Mouse (Mus musculus) embryonic fibroblast, embryonic 13.5 days (primary cell): Measurements from ENCODE around the gene Ier3. TPM values are rescaled to one million over a fixed set of nuclear protein-coding genes. Genes with fewer than 3 reads are reported as not detected.
"Not testable (repeated sequence)": the region's sequence is repeated elsewhere in the genome, so short reads cannot be mapped to it uniquely, and the experiment has no call there.

ENCODE experiments used
- H3K27ac ChIP-seq: 2 replicates; pipeline ENCODE4 v1.5.1; 2012; ENCODE audit warnings: low read length, control low read depth, inconsistent platforms; ENCODE audit not compliant: insufficient read depth
- H3K4me1 ChIP-seq: 2 replicates; pipeline ENCODE4 v1.6.1; 2011; ENCODE audit warnings: low read length; ENCODE audit not compliant: control insufficient read depth, insufficient read depth
- H3K4me3 ChIP-seq: 2 replicates; pipeline ENCODE4 v1.5.1; 2011; ENCODE audit warnings: mild to moderate bottlenecking, control low read depth, low read length; ENCODE audit not compliant: insufficient read depth
- CTCF ChIP-seq: IDR thresholded peaks from 2 replicates; pipeline ENCODE4 v1.5.1; 2011; ENCODE audit warnings: mild to moderate bottlenecking, control low read depth, low read length, moderate library complexity, borderline replicate concordance; ENCODE audit not compliant: insufficient read depth
- POLR2A ChIP-seq: IDR thresholded peaks from 2 replicates; pipeline ENCODE4 v1.6.1; 2011; ENCODE audit warnings: low read depth, mild to moderate bottlenecking, control low read depth, low read length, moderate library complexity
- polyA plus RNA-seq: library from polyadenylated mRNA; stranded (reverse); fragments of >200 nt; gene quantifications from 2 replicates; pipeline ENCODE4 v1.2.4, GENCODE M21; 2011; ENCODE audit warnings: low read depth; ENCODE audit not compliant: missing spikeins, insufficient read length

The Ier3 gene
- polyA plus RNA-seq, 1 experiment, result 82.6 TPM

DNA sequence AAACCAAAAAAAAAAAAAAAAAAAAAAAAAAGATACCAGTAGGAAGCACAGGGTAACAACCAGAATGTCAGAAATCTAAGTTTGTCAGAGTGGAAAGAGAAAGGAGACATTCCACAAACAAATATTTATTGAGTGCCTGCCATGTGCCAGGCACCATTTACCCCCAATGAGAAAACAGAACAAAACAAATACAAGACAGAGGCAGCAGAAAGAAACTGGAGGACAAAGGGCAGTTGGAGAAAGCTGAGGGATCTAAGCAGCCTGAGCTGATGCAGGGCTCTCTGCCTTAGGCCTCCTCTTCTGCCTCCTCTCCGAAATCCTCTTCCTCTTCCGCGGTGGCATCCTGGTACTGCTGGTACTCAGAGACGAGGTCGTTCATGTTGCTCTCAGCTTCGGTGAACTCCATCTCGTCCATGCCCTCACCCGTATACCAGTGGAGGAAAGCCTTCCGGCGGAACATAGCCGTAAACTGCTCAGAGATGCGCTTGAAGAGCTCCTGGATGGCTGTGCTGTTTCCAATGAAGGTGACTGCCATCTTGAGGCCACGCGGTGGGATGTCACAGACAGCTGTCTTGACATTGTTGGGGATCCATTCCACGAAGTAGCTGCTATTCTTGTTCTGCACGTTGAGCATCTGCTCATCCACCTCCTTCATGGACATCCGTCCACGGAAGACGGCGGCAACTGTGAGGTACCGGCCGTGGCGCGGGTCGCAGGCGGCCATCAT lies 13.4 kb downstream of the Ier3 start:
- H3K27ac ChIP-seq, result no peak overlapping the region
- H3K4me3 ChIP-seq, result peak overlapping the region; percentile 79
- TF ChIP-seq POLR2A, result peak; percentile 33; the same call in 1 of the 2 replicates
- TF ChIP-seq CTCF, result 0 out of 2 replicates have a peak, but pooled peaks have one; percentile 13
- H3K4me1 ChIP-seq, result peaks cover 5% of the 10 kb centered on the region

DNA sequence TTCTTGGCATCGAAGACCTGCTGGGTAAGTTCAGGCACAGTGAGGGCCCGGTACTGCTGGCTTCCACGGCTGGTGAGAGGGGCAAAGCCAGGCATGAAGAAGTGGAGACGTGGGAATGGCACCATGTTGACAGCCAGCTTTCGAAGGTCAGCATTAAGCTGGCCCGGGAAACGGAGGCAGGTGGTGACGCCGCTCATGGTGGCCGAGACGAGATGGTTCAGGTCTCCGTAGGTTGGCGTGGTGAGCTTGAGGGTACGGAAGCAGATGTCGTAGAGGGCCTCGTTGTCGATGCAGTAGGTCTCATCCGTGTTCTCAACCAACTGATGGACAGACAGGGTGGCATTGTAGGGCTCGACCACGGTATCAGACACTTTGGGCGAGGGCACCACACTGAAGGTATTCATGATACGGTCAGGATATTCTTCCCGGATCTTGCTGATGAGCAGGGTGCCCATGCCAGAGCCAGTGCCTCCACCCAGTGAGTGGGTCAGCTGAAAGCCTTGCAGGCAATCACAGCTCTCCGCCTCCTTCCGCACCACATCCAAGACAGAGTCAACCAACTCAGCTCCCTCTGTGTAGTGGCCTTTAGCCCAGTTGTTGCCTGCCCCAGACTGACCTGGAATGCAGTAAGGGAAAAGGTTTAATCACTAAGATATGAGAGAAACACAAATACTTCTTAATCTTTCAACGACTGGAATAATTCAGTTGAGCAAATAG lies 14.1 kb downstream of the Ier3 start:
- Histone ChIP-seq H3K4me3 (peak overlapping the region; percentile 79), H3K4me1 (peaks cover 5% of the 10 kb centered on the region), H3K27ac (no peak overlapping the region)
- TF ChIP-seq CTCF (no peak), POLR2A (no peak)

DNA sequence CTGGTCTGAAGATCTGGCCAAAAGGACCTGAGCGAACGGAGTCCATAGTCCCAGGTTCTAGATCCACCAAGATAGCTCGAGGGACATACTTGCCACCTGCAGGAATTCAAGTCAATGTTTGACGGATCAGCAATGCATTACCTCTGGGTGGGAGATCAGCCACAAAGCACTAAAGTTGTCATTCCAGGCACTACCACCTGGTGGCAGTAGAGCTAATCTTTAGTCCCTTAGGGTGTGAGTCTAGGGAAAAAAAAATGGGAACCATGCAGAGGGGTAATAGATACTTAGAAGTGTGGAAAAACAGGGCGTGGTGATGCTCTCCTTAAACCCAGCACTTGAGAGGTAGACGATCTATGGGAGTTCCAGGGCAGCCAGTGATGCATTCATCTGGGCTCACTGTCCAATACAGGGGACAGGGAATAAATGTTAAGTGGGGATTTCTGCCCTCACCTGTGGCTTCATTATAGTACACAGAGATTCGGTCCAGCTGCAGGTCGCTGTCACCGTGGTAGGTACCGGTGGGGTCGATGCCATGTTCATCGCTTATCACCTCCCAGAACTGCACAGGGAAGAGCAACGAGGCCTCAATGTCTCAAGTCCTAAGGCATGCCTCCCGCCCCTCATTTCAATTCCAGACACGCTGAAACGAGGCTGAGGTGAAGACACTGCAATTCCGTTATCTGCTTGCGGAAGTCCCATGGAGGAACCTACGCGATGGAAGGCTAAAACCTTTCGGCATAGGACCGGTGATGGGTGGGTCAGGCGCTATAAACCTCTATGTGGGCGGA lies 14.9 kb downstream of the Ier3 start:
- TF ChIP-seq CTCF (0 out of 2 replicates have a peak, but pooled peaks have one; percentile 10), POLR2A (peak; percentile 40; the same call in 1 of the 2 replicates)
- Histone ChIP-seq H3K4me3 (peak overlapping the region; percentile 79), H3K27ac (peak overlapping the region; percentile 44), H3K4me1 (peaks cover 5% of the 10 kb centered on the region)

DNA sequence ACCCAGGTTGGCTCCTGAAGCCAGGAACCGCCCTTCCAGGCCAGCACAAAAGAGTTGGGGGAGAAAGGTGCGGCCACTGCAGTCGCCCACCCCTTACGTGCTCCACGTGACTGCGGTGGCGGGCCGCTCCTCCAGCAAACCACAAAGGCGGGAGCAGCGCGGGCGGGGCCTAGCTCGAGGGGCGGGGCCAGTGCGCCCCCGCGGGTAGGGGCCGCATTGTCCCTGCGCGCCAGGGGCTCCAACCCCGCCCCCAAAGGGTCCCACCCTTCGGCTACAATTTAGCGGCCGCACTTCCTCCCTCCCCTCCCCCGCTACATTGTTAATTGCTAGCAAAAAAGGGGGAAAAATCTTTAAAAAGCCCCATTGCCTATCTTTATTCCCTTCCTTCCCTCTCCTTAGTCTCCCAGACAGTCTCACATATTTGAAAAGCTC lies 15.5 kb downstream of the Ier3 start:
- peaks cover 5% of the 10 kb centered on the region for H3K4me1 ChIP-seq
- TF ChIP-seq CTCF, result no peak
- TF ChIP-seq POLR2A, result no peak
- H3K4me3 ChIP-seq, result peak overlapping the region; percentile 79

DNA sequence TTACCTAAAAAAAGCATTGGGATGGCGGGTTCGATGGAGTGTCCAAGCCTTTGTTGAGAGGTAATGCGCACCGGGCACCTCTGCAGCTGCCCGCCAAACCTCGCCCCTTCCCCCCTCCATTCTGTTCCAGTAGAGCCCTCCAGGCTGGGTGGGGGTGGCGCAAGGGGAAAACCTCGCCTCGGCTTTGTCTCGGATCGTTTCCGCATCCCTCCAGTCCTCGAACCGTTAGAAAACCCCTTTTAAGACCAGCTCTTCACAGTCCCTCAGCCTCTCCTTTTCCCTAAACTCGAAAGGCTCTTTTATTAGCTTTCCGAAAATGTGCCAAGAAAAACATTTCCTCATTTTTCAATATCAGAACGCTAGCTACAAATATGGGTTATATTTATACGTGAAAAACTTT lies 16.0 kb downstream of the Ier3 start:
- Histone ChIP-seq H3K27ac (peak overlapping the region; percentile 91), H3K4me3 (peak overlapping the region; percentile 79), H3K4me1 (peaks cover 5% of the 10 kb centered on the region)
- TF ChIP-seq POLR2A (0 out of 2 replicates have a peak, but pooled peaks have one; percentile 29), CTCF (no peak)

More for the DNA sequence above, 15.5 kb downstream of the Ier3 start:
- peak overlapping the region; percentile 91 for H3K27ac ChIP-seq

DNA sequence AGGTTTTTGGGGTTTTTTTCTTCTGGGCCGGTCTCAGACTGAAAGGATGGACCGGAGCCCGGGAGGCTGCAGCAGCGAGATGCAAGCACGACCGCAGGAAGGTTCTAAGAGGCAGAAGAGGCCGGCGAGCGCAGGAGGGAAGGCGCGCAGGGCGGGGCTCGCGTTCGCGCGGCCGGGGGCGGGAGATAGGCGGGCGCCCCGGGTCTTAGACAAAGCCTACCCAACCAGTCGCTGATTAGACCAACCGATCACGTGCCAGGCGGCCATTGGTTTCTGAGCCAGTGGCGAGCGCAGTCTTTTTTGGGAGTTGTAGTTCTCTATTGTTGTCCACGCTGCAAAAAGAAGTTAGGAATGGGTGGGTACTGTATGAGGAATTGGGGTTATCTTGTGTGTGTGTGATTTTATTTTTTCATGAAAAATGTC lies 16.6 kb downstream of the Ier3 start, which contains the start of gene Tubb5:
Gene Tubb5 (minus strand): TSS at position 185 of the 423 bp plus-strand sequence.
- Histone ChIP-seq H3K4me1 (peaks cover 5% of the 10 kb centered on the region), H3K27ac (peak within 1 kb of the TSS; percentile 98), H3K4me3 (peak within 1 kb of the TSS; percentile 79)
- peak; percentile 98 for TF ChIP-seq POLR2A
- no peak for TF ChIP-seq CTCF

DNA sequence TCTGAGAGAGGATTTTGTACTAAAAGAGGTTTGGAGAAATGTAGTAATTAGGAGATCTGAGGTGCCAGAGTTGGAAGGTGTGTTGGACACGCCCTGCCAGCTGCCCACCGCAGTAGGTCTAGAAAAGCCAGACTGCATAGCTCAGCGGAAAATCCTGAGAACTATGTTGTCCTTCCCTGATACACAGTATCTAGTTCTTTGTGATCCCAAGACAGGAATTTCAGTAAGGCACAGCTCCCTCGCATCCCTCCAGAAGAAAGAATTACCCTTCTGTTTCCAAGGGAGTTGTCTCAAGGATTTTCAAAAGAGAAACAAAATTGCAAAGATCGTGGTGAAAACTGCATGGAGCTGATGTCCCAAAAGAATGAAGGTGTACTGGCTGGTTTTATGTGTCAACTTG lies 17.1 kb downstream of the Ier3 start:
- Histone ChIP-seq H3K4me1 (peaks cover 5% of the 10 kb centered on the region), H3K27ac (peak overlapping the region; percentile 98), H3K4me3 (peak overlapping the region; percentile 70)
- TF ChIP-seq CTCF (no peak), POLR2A (no peak)

DNA sequence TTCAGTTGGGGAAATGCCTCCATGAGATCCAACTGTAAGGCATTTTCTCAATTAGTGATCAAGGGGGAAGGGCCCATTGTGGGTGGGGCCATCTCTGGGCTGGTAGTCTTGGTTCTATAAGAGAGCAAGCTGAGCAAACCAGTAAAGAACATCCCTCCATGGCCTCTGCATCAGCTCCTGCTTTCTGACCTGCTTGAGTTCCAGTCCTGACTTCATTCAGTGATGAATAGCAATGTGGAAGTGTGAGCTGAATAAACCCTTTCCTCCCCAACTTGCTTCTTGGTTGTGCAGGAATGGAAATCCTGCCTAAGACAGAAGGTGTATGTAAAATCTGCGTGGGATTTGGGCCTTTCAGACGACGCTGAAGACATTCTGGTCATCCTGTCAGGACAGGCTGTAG lies 17.5 kb downstream of the Ier3 start:
- H3K4me1 ChIP-seq, result not testable (repeated sequence)
- Histone ChIP-seq H3K4me3 (peak overlapping the region; percentile 70), H3K27ac (peak overlapping the region; percentile 98)
- peak; percentile 85 for TF ChIP-seq POLR2A

DNA sequence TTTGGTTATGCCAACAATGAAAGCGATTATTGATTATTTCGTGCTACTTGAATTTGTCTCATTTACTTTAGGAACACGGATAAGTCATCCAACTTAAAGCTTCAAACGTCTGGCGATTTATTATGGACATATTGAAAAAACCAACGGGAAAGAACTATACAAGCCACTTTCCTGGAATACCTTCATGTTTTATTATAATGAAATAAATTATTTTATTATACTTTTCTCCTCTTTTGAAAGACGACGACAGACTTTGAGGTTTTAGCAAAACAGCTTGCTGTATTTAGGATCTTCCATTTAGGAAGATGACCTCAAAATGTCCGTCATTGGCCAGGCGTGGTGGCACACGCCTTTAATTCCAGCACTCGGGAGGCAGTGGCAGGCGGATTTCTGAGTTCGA lies 19.1 kb downstream of the Ier3 start:
- no peak for TF ChIP-seq POLR2A
- TF ChIP-seq CTCF, result no peak
- Histone ChIP-seq H3K27ac (0 out of 2 replicates have a peak overlapping the region, but pooled peaks have one; percentile 28), H3K4me3 (no peak overlapping the region), H3K4me1 (peaks cover 3% of the 10 kb centered on the region)
